Mouse (Mus musculus): ENCODE results near the gene Dnajc11.

Gene Dnajc11

GRCm38 (mm10) chr4:151985886-151986285, 52.4 kb downstream of the Dnajc11 start:
- DNase-seq (ENCODE audit: low read depth): peak; percentile 81

GRCm38 (mm10) chr4:151986650-151987049, 53.2 kb downstream of the Dnajc11 start:
- DNase-seq (ENCODE audit: low read depth): no peak

- DNase-seq (ENCODE audit: low read depth): no peak
Measured at GRCm38 (mm10) chr4:151988014-151988341, 54.5 kb downstream of the Dnajc11 start.

- DNase-seq (ENCODE audit: low read depth): peak; percentile 86
Measured at GRCm38 (mm10) chr4:151988342-151989109, 55.0 kb downstream of the Dnajc11 start, which contains the start of gene Thap3. TSS of gene Thap3 (minus strand) at chr4:151988997.

- no peak for DNase-seq (ENCODE audit: low read depth)
Measured at GRCm38 (mm10) chr4:151989110-151989488, 55.6 kb downstream of the Dnajc11 start.

GRCm38 (mm10) chr4:151992091-151992490, 58.6 kb downstream of the Dnajc11 start:
- DNase-seq (ENCODE audit: low read depth): no peak

- DNase-seq (ENCODE audit: low read depth): no peak
Measured at GRCm38 (mm10) chr4:151993035-151993434, 59.5 kb downstream of the Dnajc11 start.

GRCm38 (mm10) chr4:151994228-151995171, 61.0 kb downstream of the Dnajc11 start:
- DNase-seq (ENCODE audit: low read depth): peak; percentile 46

GRCm38 (mm10) chr4:151995371-151996172, 62.1 kb downstream of the Dnajc11 start:
- peak; percentile 38 for DNase-seq (ENCODE audit: low read depth)

- peak; percentile 98 for DNase-seq (ENCODE audit: low read depth)
Measured at GRCm38 (mm10) chr4:151996173-151996950, 62.9 kb downstream of the Dnajc11 start, which contains the start of gene Phf13. TSS of gene Phf13 (minus strand) at chr4:151996258.

GRCm38 (mm10) chr4:151996951-151997222, 63.4 kb downstream of the Dnajc11 start:
- no peak for DNase-seq (ENCODE audit: low read depth)

GRCm38 (mm10) chr4:151997701-151998100, 64.2 kb downstream of the Dnajc11 start:
- no peak for DNase-seq (ENCODE audit: low read depth)

GRCm38 (mm10) chr4:151999481-151999880, 66.0 kb downstream of the Dnajc11 start:
- DNase-seq (ENCODE audit: low read depth): peak; percentile 47

GRCm38 (mm10) chr4:152000906-152001305, 67.4 kb downstream of the Dnajc11 start:
- DNase-seq (ENCODE audit: low read depth): no peak

- no peak for DNase-seq (ENCODE audit: low read depth)
Measured at GRCm38 (mm10) chr4:152001335-152001734, 67.8 kb downstream of the Dnajc11 start.

GRCm38 (mm10) chr4:152002063-152002462, 68.6 kb downstream of the Dnajc11 start:
- no peak for DNase-seq (ENCODE audit: low read depth)

GRCm38 (mm10) chr4:152006137-152006536, 72.6 kb downstream of the Dnajc11 start:
- DNase-seq (ENCODE audit: low read depth): peak; percentile 43

- no peak for DNase-seq (ENCODE audit: low read depth)
Measured at GRCm38 (mm10) chr4:152006812-152007211, 73.3 kb downstream of the Dnajc11 start.

- DNase-seq (ENCODE audit: low read depth): no peak
Measured at GRCm38 (mm10) chr4:152007481-152008147, 74.1 kb downstream of the Dnajc11 start.

GRCm38 (mm10) chr4:152008148-152008500, 74.6 kb downstream of the Dnajc11 start:
- no peak for DNase-seq (ENCODE audit: low read depth)

GRCm38 (mm10) chr4:152008622-152009075, 75.2 kb downstream of the Dnajc11 start, which contains the start of gene Klhl21:
TSS of gene Klhl21 (plus strand) at chr4:152008803.
- peak; percentile 96 for DNase-seq (ENCODE audit: low read depth)
